Mouse (Mus musculus) CD4-positive, CD25-positive, alpha-beta regulatory T cell, adult 4 months (primary cell): ENCODE data around the gene Erc1. TPM values are rescaled to one million over a fixed set of nuclear protein-coding genes. Genes with fewer than 3 reads are reported as not detected.
"Not testable (repeated sequence)": the region's sequence is repeated elsewhere in the genome, so short reads cannot be mapped to it uniquely, and the experiment has no call there.

Experiments
- ATAC-seq: one replicate; pipeline ENCODE4 v1.8.0; 2017
- polyA plus RNA-seq, 2 experiments: library from polyadenylated mRNA; unstranded; fragments of 100-300 nt; shearing (Covaris generic); gene quantifications; one replicate each; pipeline ENCODE4 v1.2.1; 2017

Erc1 gene
- 1 to 10 TPM; 6.7 to 7.0 TPM for polyA plus RNA-seq

DNA sequence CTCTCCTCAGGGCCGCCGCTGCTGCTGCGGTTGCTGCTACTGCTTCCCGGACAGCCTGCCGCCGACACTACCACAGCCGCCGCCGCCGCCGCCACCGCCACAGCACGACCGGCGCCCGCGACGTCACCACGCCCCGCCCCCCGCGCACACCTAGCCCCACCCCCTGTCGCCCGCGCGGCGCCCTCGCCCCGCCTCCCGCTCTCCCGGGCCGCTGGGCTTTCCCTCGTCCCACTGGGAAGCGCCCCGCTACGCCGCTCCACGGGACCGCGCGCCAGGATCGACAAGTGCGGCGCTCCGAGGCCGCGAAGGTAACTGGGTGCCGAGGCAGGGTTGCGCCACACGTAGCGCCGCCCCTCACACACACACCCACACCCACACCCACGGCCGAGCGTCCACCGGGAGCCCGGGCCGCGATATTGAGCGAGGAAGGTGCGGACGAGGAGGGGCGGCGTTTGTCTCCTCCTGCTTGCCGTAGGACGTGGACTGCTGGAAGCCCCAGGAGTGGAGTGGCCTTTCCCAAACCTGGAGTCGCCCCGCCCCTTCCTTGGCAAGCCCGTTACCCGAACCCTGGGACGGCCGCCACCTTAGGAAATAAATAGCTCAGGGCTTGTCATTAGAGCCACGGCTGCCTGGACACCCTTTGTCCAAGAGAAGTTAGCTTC is at the start of gene Erc1:
Gene Erc1, minus strand, starts transcription at position 134 of the 662 bp plus-strand sequence.
- ATAC-seq = peak; percentile 82

DNA sequence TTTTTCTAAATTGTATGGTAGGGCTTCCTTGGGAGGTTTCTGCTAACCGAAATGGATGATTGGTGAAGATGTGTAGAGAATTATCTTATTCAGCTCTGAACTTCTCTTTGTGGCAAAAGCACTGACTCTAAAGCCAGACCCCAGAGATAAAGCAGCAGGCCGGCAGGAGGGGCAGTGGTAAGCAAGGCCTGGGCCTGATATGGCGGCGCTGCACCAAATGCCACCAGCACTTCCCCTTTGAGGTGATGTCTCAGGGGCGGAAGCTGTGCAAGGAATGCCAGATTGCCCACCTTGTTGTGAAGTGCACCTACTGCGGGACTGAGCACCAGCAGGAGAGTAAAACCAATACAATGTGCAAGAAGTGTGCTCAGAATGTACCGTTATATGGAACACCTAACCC is 44.7 kb upstream of the Erc1 start:
- no peak for ATAC-seq

DNA sequence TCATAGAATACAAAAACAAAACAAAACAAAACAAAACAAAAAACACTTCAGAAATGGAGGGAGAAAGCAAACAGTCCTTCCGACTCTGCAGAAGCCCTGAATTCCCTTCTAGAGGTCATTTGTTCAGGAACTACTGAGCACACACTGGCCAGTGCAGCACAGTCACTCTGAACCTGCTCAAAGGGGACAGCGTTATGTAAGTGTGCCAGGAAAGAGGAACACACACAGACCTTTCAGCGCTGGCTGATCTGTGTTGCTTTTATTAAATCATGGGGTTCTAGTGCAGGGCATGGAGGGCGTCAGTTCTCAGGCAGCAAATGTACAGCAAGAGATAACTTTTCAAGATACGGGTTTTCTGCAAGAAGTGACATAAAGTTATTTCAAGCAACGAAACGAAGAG is 35.2 kb upstream of the Erc1 start:
- no peak for ATAC-seq

DNA sequence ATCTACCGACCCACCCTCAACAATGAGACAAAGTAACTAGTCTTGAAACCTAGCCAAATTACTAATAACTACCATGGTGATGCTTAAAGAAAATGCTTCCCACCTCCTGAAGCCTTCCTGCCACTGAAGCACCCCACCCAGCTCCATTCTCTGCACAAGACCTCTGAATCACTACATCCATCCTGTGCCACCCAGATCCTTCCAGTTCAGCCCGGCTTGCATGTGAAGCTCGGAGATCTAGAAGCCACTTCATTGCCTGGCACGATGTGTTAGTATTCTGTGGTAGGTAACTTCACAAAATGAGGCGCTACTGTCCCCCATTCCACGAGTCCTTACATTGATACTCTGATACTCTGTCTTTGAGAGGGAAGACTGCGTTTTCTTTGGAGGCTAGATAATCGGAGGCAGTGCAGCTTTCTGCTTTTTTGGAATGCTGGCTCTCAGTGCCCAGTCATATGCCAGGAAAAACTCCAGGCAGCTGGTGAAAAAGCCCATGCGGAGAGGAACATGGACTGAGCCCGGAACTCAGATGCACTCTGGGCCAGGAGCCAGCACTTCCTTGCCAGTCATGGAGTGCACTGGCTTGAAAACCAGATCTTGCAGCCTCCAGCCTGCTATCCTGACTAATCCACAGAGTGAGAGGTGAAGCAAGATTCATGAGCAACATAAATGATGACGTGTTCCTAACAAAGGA is 16.5 kb upstream of the Erc1 start:
- no peak for ATAC-seq

DNA sequence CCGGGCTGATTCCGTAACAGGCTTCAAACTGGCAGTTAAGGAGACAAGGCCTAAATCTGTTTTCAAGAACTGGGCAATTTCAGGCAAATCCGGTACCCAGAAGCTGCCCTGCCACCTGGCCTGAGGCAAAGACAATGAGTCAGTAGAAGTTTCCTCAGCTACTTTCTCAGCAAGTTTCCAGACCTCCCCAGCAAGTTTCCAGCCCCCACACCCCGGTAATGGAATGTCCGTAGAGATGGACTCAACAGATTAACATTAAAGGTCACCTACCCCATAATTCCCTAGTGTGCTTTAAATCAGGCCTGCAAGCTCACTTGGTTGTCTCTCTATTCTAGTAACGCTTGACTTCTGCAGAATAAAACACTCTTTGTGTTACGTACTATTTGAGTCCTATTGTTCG is 13.6 kb upstream of the Erc1 start:
- no peak for ATAC-seq

DNA sequence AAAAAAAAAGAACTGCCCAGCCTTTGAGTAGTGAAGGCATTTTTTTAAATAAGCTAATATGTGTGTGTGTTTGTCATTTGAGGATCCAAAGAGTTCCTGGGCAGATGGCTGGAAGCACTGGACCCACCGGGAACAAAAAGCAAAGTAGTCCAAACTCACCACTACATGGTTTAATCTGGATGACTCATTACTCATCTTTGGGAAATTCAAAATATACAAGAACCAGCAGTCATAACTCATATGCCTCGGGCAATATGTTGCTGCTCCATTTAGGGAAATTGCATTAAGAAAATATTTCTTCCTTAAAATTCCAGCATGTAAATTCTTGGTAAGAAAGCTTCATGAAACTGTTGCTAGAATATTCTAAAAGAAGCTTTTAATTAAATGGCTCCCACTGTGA is 12.3 kb upstream of the Erc1 start:
- no peak for ATAC-seq

DNA sequence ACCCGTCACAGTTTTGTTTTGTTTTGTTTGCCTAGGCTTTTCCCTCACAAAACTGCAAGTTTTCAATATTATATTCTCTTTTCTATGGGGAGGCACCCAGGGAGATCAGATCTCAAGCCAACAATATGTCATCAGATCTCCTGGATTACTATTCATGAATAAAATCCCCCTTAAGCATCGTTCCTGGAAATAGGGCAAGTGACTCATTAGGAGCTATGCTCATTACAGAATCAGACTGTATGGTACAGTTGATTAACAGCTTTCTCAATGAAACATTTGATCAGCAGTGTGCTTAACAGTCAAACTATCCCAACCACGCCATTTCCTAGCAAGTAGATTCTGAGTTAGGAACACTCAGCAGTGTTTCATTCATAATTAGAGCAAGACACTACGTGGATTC is 7.5 kb upstream of the Erc1 start:
- no peak for ATAC-seq

DNA sequence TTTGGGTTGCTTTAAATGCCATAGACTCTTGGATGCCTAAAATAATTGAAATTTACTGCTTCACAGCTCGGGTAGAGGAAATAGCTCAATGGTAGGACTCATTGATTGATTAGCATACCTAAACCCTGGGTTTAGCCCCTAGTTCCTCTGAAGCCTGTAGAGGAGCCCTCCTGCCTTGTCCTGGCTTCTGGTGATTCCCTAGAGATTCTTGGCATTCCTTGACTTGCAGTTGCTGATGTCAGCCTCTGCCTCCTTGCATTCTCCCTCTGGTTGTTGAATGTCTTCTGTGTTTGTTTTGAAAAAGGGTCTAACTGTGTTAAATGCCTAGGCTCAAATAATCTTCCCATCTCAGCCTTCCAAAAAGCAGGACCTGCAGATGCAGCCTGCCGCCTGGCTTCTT is 6.2 kb upstream of the Erc1 start:
- ATAC-seq = no peak

DNA sequence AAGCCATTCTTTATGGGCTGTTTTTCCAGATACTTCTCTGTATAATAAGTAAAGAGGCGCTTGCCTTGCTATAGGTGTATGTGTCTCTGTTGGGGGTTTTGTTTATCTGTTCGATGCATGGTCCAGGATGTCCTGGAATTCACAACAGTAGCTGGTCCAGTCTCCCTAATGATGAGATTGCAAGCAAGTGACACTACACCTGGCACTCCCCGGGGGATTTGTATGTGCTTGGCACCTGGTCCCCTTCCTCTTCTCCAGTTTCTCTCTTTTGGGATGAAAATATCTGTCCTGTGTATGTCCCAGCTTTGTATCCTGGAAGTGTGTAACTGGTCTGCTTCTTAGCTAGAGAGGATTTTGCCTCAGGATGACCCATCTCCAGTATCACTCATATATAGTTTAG is 1.9 kb upstream of the Erc1 start:
- no peak for ATAC-seq

DNA sequence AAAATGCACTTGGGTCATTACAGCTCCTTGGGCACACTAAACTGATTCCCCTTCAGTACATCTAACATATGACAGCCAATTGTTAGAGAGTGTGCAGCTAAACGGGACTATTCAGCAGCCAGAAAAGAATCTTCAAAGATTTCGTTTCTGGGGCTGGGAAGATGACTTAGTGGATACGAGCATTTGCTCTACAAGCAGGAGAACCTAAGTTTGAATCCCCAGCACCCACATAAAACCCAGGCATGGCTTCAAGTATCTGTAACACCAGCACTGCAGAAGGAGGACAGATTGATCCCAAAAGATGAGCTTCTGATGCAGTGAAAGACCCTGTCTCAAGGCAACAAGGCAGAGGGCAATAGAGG is 1.4 kb upstream of the Erc1 start:
- no peak for ATAC-seq

DNA sequence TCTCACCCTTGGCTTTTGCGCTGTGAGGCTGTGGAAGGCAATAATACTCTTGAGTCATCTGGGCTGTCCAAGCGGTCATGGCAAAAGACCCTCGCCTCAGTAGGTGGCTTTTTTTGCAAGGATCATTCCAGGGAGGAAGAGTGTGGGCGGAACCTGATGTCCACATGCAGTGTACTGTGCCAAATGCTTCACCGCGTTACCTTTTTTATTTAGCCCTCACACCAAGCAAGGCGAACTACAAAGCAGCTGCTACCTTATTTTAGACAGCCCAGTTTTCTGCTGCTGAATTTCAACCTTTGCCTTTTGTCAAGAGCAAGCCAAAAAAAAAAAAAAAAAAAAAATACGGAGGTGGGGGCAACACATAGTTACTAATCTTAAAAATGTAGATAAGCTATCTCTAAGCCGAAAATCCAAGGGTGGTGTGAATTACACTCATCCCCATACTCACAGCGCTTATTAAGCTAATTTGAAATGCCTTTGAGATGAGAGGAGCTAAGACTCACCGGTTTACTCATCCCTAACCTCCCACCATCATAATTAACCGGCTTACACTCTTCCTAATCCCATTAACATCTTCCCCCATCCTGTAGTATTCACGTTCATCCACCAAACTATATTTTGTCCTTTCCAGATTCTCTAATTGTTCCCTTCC is 855 bp upstream of the Erc1 start:
- ATAC-seq = no peak

DNA sequence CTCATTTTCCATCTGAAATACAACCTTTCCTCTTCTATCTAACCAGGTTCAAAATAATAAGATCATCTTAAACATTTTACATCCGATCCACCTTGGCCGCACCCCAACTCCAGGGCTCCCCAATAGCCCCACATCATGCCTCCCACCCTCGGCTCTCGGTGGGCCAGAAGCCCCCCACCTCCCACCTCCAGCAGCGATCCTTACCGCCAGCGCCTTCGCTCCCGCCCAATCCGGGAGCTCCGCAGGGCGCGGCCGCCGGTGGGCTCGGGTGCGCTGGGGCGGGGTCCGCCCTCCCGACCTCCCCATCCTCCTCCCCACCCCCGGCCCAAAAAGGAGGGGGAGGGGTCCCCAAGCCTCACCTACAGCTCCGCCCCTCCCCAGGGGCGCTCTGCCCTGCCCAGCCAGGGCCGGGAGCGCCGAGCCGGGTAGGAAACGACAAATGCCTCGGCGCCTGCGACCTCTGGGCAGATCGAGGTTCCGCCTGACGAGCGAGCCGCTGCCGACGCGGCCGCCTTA is 391 bp downstream of the Erc1 start:
- no peak for ATAC-seq

DNA sequence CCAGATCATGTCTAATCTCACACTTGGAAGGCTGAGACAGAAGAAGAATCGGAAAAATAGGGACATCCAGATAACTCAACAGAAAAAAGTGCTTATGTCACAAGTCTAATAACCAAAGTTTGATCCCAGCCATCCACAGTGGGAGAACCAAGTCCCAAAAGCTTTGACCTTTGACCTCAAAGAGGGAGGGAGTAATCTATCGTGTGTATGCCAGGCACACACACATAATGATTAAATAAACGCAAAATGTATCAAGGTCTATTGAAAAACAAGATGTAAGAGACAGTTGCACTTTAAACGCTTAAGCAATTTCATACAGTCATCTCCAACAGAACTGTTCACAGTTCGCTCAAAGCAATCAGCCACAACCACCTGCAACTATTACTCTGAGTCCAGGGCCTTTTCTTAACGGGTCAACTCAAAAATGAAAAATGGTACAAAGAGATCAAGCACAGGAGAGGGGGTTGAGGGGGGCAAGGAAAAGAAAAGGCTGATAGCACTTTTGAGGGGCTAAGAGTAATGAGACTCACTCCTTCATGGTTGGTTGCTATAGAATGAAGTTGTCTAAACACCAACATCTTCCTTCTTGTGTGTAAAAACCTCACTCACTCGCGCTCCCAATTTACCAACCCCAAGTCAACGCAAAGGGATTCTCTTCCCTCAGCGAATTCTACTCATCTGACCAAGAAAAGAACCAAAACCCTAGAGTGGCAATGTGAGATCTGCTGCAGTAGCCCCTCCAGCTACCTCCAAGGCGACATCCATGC is 1.0 kb downstream of the Erc1 start:
- no peak for ATAC-seq

DNA sequence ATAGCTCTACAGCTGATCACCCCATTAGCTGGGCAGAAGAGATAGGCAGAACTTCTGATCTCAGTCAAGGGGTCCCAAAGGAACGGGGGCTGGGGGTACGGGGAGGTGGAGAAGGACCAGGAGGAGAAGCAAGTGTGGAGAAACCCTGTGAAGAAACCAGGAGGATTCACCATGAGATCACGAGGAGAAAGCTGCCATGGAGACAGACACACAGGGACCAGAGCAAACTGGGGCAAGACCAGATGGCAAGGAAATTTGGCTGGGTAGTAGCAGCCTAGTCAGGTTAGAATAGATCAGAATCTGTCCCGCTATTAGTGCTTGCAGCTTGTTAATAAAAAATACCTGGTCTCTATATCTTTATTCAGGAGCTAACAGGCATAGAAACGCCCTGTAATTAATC is 18.0 kb downstream of the Erc1 start:
- ATAC-seq = no peak

DNA sequence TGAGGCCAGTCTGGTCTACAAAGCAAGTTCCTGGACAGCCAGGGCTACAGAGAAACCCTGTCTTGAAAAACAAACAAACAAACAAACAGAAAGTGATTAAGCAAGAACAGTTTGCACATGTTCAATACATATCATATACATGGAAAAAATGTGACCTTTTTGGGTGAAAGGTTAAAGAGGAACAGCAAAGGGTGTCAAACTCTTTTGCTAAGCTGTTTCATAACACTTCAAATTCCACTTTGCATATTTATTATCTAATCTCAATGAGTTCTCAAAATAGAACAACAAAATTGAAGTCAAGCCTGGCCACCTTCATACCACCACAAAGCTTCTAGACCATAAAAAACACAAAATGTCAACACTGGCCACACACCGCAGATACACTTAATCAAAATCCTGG is 19.8 kb downstream of the Erc1 start:
- no peak for ATAC-seq

DNA sequence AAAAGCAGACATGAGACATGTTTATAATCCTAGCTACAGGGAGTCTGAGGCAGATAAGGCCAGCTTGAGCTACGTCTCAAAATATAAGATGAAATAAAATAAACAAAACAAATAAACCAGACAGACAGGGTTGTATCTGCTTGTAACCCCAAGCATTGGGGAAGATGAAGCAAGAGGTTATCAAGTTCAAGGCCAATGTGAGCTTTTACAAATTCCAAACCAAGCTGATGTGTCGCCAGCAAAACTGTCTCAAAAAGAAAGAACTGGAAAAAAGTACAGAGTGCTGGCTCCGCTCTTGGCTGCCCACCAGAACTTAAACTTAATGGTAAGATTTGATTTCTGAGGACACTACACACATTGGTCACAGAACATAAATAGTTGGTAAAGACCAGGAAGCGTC is 21.3 kb downstream of the Erc1 start:
- ATAC-seq = no peak

DNA sequence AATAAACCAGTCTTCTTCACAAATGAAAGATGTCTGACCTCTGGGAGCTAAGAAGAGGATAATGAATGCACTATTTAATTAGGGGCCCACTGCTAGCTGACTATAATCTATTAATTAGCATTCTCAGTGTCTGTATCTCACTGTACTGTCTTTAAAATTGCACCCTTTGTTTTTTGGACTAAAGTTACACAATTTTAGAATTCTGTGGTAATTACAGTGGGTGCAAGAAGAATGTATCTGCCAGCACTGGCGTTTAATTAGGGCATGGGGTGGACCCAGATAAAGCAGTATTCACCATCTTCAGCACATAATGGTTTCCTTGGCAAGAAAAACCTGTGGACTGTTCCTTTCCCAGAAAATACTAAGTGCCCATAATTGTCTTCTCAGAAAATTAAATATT is 25.8 kb downstream of the Erc1 start:
- no peak for ATAC-seq

DNA sequence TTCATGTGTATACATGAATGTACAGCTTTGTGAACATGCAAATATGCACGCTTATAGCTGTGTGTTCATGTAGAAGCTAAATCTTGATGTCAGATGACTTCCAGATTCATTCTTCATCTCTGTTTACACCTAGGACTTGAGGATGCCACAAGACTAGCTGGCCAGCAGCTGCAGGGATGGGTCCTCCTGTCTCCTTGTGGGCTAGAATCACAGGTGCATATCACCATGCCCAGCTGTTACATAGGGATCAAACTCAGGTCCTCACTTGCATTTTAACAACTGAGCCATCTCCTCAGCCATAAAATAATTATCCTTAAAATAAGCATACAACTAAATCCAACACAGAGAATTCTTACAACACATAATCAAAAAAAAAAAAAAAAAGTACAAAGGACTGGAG is 26.8 kb downstream of the Erc1 start:
- ATAC-seq = no peak

DNA sequence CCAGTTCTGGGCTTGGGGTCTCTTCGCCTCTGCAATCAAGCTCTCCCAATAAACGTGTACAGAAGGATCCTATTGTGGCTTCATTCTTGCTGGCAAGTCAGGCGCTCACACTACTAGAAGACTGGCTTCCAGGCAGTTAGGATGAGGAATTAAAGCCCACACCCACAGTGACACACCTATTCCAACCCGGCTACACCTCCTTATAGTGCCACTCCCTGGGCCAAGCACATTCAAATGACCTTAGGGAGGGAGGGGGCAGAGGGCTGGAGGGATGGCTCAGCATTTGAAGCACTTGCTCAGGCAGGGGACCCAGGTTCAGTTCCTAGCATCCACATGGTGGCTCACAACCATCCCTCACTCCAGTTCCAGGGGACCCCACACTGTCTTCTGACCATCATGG is 29.4 kb downstream of the Erc1 start:
- ATAC-seq = no peak

DNA sequence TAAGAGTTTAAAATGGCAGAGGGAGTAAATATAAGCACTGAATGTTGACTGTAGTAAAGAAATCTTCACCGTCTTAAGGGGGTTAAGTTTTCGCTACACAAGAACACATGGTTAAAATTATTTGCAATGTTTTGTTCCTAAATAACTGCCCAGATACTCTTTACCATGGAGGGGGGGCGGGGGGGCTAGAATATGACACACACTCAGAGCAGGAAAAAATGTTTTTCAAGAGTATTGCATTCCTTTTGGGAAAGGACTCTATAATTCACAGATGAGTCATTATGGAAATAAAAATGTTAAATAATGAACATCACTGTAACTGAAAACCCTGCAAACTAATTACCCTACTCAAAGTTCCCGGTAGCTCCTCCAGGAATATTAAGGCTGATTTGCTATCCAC is 32.5 kb downstream of the Erc1 start:
- no peak for ATAC-seq

DNA sequence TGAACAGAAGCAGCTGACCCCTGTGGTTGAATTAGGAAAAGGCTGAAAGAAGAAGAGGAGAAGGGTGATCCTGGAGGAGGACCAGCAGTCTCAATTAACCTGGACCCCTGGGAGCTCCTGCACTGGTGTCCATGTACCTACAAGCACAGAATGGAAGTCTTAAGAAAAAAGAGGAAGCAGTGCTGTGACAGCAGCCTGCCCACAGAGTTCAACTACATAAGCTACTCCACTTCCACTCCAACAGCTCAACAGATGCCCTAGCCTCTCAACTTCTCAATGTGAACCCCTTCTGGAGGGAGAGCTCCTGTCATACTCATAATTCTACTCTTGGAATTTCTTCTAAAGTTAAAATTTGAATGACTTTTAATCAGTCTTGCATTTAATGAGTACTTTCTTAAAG is 34.9 kb downstream of the Erc1 start:
- not testable (repeated sequence) for ATAC-seq

DNA sequence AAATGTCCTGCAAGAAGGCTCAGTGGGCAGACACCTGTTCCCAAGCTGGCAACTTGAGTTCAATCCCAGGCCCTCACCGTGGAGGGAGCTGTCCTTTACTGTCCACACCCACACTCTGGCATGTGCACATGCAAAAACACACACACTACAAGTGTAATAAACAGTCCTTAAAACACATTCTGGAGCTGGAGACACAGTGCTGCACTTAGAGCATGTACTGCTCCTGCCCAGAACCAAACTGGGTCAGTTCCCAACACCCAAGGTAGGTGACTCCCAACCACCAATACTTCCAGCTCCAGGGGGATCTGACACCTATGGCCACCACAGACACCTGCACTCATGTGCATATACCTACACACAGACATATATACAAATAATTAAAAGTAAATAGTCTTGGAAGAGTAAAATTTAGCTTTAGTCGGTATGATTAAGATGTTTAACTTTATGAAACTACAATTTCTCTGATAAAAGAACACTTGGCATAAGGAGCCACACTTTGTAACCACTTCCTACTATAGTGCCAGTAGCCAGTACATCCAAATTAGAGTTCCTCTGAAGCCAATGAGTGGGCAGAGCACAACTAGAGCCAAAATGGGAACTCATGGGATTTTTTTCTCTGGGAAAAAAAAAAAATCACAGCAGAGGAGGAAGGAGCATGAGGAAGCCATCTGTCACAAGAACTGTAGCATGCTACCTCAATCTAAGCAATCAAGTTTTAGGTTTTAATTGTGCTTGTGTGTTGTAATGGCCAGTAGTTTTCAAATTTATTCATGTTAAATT is 39.1 kb downstream of the Erc1 start:
- ATAC-seq = no peak

DNA sequence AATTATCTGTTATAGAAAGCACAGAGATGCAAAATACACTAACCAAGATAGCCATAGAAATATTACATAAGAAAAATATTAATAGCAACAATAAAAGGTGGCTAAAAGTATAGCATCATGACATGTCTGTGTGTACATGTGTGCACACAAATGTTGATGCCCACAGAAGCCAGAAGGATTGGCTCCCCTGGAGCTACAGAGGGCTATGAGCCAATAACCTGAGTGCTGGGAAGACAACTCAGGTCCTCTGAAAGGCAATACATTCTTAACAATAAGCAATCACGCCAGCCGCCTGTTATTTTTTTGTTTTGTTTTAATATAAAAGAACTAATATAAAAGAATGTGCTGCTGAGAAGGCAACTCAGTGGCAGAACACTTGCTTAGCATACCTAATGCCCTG is 44.7 kb downstream of the Erc1 start:
- no peak for ATAC-seq
